Mouse (Mus musculus): ENCODE measurements at regions not wholly inside any gene's neighbourhood (a gene's known extent, or its start where the extent isn't known, plus 50 kb on each side); places are given as distances from the start of the nearest gene placed in this dataset.

DNA sequence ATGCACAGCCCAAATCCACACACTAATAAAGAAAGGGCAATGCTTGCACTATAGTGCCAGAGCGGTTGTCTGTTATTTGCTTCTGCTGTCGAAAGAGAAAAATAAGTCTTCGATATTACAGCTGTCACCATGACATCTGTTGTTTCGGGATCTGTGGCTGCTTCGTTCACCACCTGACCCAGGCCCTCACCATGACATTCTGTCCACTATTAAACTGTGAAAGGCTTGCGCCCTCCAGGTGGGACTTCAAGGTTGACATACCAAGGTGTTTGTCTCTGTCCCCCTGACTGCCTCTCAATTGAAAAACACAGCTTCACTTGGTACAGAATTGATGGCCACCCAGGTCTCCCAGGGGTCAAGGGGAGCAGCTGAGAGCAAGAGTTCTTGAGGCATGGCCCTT is 635.1 kb downstream of the Lmo4 start:
- Histone ChIP-seq H3K79me2 (ENCODE audit: control insufficient read depth, insufficient read depth, low read length) (no peaks in the 10 kb centered on the region), H3K27me3 (ENCODE audit: control insufficient read depth, insufficient read depth, low read length) (no peaks in the 10 kb centered on the region), H3K36me3 (ENCODE audit: control insufficient read depth, insufficient read depth, low read length) (no peaks in the 10 kb centered on the region), H3K4me1 (ENCODE audit: control insufficient read depth, insufficient read depth, low read length) (no peaks in the 10 kb centered on the region), H3K9ac (ENCODE audit: low read depth, low read length) (no peak overlapping the region), H3K4me3 (ENCODE audit: insufficient read depth, low read depth, low read length) (no peak overlapping the region), H3K27ac (replicated peaks; ENCODE audit: insufficient read depth, low read depth, low read length) (no peak overlapping the region)
- 82% methylated on average over 6 of the region's 6 CpGs for WGBS
- DNase-seq (ENCODE audit: extremely low read depth, low read depth, low spot score), result no peak
- TF ChIP-seq CTCF (IDR thresholded peaks at IDR 0.05; ENCODE audit: low read depth, low read length) (no peak), POLR2A (IDR thresholded peaks at IDR 0.05; ENCODE audit: extremely low read depth, insufficient read depth, low read length) (no peak)

GRCm38 (mm10) chr3:143565067-143565466 is 640.0 kb downstream of the Lmo4 start:
- Histone ChIP-seq H3K4me3 (ENCODE audit: insufficient read depth, low read depth, low read length) (no peak overlapping the region), H3K27ac (replicated peaks; ENCODE audit: insufficient read depth, low read depth, low read length) (no peak overlapping the region), H3K79me2 (ENCODE audit: control insufficient read depth, insufficient read depth, low read length) (no peaks in the 10 kb centered on the region), H3K27me3 (ENCODE audit: control insufficient read depth, insufficient read depth, low read length) (no peaks in the 10 kb centered on the region), H3K4me1 (ENCODE audit: control insufficient read depth, insufficient read depth, low read length) (no peaks in the 10 kb centered on the region), H3K36me3 (ENCODE audit: control insufficient read depth, insufficient read depth, low read length) (no peaks in the 10 kb centered on the region), H3K9ac (ENCODE audit: low read depth, low read length) (no peak overlapping the region)
- TF ChIP-seq CTCF (IDR thresholded peaks at IDR 0.05; ENCODE audit: low read depth, low read length) (no peak), POLR2A (IDR thresholded peaks at IDR 0.05; ENCODE audit: extremely low read depth, insufficient read depth, low read length) (no peak)
- WGBS, result 80% methylated on average over 4 of the region's 4 CpGs
- DNase-seq (ENCODE audit: extremely low read depth, low read depth, low spot score), result no peak

DNA sequence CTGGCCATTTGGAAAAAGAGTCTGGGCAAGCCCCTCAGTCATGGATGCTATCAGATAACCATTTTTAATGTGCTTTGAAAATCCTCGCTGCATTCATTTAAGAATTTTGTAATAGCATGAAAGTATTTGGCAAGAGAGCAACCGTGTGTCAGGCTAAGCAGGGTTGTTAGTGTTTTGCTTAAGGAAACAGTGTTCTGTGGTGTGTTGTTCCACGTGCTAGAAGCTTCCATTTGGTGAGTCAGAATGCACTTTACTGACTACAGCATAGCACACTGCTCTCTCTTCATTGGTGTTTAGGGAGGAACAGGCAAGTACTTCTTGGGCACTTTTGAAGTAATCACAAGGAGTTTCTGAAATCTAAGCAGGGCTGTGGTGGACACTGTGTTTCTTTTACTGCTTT is 661.0 kb upstream of the Pkn2 start:
- 56% methylated on average over 3 of the region's 3 CpGs for WGBS
- H3K27me3 ChIP-seq (ENCODE audit: control insufficient read depth, insufficient read depth, low read length), result no peaks in the 10 kb centered on the region
- no peak for TF ChIP-seq POLR2A (IDR thresholded peaks at IDR 0.05; ENCODE audit: extremely low read depth, insufficient read depth, low read length)
- TF ChIP-seq CTCF (IDR thresholded peaks at IDR 0.05; ENCODE audit: low read depth, low read length), result no peak
- H3K4me3 ChIP-seq (ENCODE audit: insufficient read depth, low read depth, low read length), result no peak overlapping the region
- no peak overlapping the region for H3K9ac ChIP-seq (ENCODE audit: low read depth, low read length)
- no peak for DNase-seq (ENCODE audit: extremely low read depth, low read depth, low spot score)
- no peaks in the 10 kb centered on the region for H3K36me3 ChIP-seq (ENCODE audit: control insufficient read depth, insufficient read depth, low read length)
- no peak overlapping the region for H3K27ac ChIP-seq (replicated peaks; ENCODE audit: insufficient read depth, low read depth, low read length)
- no peaks in the 10 kb centered on the region for H3K79me2 ChIP-seq (ENCODE audit: control insufficient read depth, insufficient read depth, low read length)
- H3K4me1 ChIP-seq (ENCODE audit: control insufficient read depth, insufficient read depth, low read length), result no peaks in the 10 kb centered on the region

GRCm38 (mm10) chr3:143527982-143528381 is 646.2 kb upstream of the Pkn2 start:
- no peaks in the 10 kb centered on the region for H3K79me2 ChIP-seq (ENCODE audit: control insufficient read depth, insufficient read depth, low read length)
- H3K9ac ChIP-seq (ENCODE audit: low read depth, low read length), result no peak overlapping the region
- no peaks in the 10 kb centered on the region for H3K27me3 ChIP-seq (ENCODE audit: control insufficient read depth, insufficient read depth, low read length)
- WGBS, result 68% methylated on average over 4 of the region's 4 CpGs
- DNase-seq (ENCODE audit: extremely low read depth, low read depth, low spot score), result no peak
- H3K36me3 ChIP-seq (ENCODE audit: control insufficient read depth, insufficient read depth, low read length), result no peaks in the 10 kb centered on the region
- no peak overlapping the region for H3K27ac ChIP-seq (replicated peaks; ENCODE audit: insufficient read depth, low read depth, low read length)
- TF ChIP-seq POLR2A (IDR thresholded peaks at IDR 0.05; ENCODE audit: extremely low read depth, insufficient read depth, low read length) (no peak), CTCF (IDR thresholded peaks at IDR 0.05; ENCODE audit: low read depth, low read length) (no peak)
- no peak overlapping the region for H3K4me3 ChIP-seq (ENCODE audit: insufficient read depth, low read depth, low read length)
- no peaks in the 10 kb centered on the region for H3K4me1 ChIP-seq (ENCODE audit: control insufficient read depth, insufficient read depth, low read length)

DNA sequence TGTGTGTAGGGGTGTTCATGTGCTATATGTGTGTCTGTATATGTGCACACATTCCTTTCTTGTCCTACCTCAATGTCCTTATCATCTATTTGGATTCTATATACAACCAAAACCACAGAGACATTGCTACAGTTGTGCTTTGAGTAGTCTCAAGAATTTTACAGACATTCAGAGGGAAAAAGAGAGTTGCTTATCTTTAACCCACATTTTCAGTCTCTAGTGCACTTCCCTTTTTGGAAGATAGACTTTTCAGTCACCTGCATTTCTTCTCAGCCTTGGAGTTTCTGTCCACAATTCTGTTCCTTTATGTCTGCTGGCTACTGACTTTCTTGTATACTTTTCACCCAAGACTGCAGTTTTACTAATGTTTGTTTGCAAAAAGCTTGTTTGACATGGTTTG is 645.5 kb upstream of the Pkn2 start:
- no peaks in the 10 kb centered on the region for H3K79me2 ChIP-seq (ENCODE audit: control insufficient read depth, insufficient read depth, low read length)
- no peaks in the 10 kb centered on the region for H3K27me3 ChIP-seq (ENCODE audit: control insufficient read depth, insufficient read depth, low read length)
- H3K27ac ChIP-seq (replicated peaks; ENCODE audit: insufficient read depth, low read depth, low read length), result no peak overlapping the region
- DNase-seq (ENCODE audit: extremely low read depth, low read depth, low spot score), result no peak
- TF ChIP-seq CTCF (IDR thresholded peaks at IDR 0.05; ENCODE audit: low read depth, low read length) (no peak), POLR2A (IDR thresholded peaks at IDR 0.05; ENCODE audit: extremely low read depth, insufficient read depth, low read length) (no peak)
- H3K4me3 ChIP-seq (ENCODE audit: insufficient read depth, low read depth, low read length), result no peak overlapping the region
- no peaks in the 10 kb centered on the region for H3K4me1 ChIP-seq (ENCODE audit: control insufficient read depth, insufficient read depth, low read length)
- H3K9ac ChIP-seq (ENCODE audit: low read depth, low read length), result no peak overlapping the region
- no peaks in the 10 kb centered on the region for H3K36me3 ChIP-seq (ENCODE audit: control insufficient read depth, insufficient read depth, low read length)

DNA sequence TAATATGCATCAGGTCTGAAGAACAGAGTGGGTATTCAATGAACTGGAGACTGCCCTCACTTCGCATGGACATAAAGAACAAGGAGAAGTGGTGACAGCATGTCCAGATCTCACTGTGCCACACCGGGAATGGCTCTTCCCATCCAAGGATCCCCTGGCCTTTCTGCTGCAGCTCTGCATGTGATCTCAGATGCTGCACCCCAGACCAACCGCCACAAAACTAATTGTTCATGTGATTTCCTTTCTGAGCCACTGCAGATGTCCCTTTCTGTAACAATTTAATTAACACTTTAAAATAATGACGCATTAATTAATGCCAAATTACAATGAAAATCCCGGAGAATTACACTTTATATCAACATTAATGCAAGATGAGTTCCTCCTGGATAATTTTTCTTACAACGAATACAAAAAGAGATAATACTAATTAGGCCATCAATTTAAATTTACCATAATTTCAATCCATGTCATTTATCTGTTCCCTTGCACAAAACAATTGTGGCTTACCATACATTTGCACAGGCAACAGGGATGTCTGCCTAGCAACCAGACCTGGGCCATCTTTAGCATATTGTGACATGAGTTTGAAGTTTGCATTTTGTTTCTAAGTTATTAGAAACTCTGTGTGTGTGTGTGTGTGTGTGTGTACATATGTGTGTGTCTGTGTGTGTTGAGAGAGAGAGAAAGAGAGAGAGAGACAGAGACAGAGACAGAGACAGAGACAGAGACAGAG is 630.9 kb upstream of the Pkn2 start:
- no peaks in the 10 kb centered on the region for H3K27me3 ChIP-seq (ENCODE audit: control insufficient read depth, insufficient read depth, low read length)
- no peaks in the 10 kb centered on the region for H3K36me3 ChIP-seq (ENCODE audit: control insufficient read depth, insufficient read depth, low read length)
- no peak for DNase-seq (ENCODE audit: extremely low read depth, low read depth, low spot score)
- TF ChIP-seq CTCF (IDR thresholded peaks at IDR 0.05; ENCODE audit: low read depth, low read length) (no peak), POLR2A (IDR thresholded peaks at IDR 0.05; ENCODE audit: extremely low read depth, insufficient read depth, low read length) (no peak)
- no peaks in the 10 kb centered on the region for H3K79me2 ChIP-seq (ENCODE audit: control insufficient read depth, insufficient read depth, low read length)
- WGBS, result 82% methylated on average over 6 of the region's 6 CpGs
- H3K4me3 ChIP-seq (ENCODE audit: insufficient read depth, low read depth, low read length), result no peak overlapping the region
- no peak overlapping the region for H3K9ac ChIP-seq (ENCODE audit: low read depth, low read length)
- H3K4me1 ChIP-seq (ENCODE audit: control insufficient read depth, insufficient read depth, low read length), result no peaks in the 10 kb centered on the region
- no peak overlapping the region for H3K27ac ChIP-seq (replicated peaks; ENCODE audit: insufficient read depth, low read depth, low read length)

Data from liver, adult 2 months (tissue).